Mouse (Mus musculus) hindbrain, embryonic 13.5 days (tissue): Measurements from ENCODE around the gene Exoc2. TPM values are rescaled to one million over a fixed set of nuclear protein-coding genes. Genes with fewer than 3 reads are reported as not detected.

Experiments used
- ATAC-seq: fragments of 200-750 bp; cut with Nextera tagmentation; 2 replicates; pipeline ENCODE4 v1.8.0; 2017; ENCODE audit warnings: moderate TSS enrichment; ENCODE audit not compliant: low FRiP score
- H3K27ac ChIP-seq: fragments of 300-500 bp; sonication (generic); 2 replicates; pipeline ENCODE4 v1.5.1; 2015; ENCODE audit warnings: inconsistent platforms, mild to moderate bottlenecking, moderate library complexity
- H3K27me3 ChIP-seq: fragments of 300-500 bp; sonication (generic); 2 replicates; pipeline ENCODE4 v1.6.1; 2015; ENCODE audit warnings: mild to moderate bottlenecking, inconsistent platforms
- H3K36me3 ChIP-seq: fragments of 300-500 bp; sonication (generic); 2 replicates; pipeline ENCODE4 v1.6.1; 2015; ENCODE audit warnings: mild to moderate bottlenecking, inconsistent platforms
- H3K4me1 ChIP-seq: fragments of 300-500 bp; sonication (generic); replicated peaks from 2 replicates; pipeline ENCODE4 v1.6.1; 2015; ENCODE audit warnings: inconsistent platforms
- H3K4me2 ChIP-seq: fragments of 300-500 bp; sonication (generic); 2 replicates; pipeline ENCODE4 v1.6.1; 2015; ENCODE audit warnings: inconsistent platforms, mild to moderate bottlenecking, moderate library complexity
- H3K4me3 ChIP-seq: fragments of 300-500 bp; sonication (generic); 2 replicates; pipeline ENCODE4 v1.5.1; 2015; ENCODE audit warnings: mild to moderate bottlenecking, inconsistent platforms
- H3K9ac ChIP-seq: fragments of 300-500 bp; sonication (generic); 2 replicates; pipeline ENCODE4 v1.6.1; 2015; ENCODE audit warnings: mild to moderate bottlenecking, inconsistent platforms
- H3K9me3 ChIP-seq: fragments of 300-500 bp; sonication (generic); 2 replicates; pipeline ENCODE4 v1.6.1; 2016; ENCODE audit warnings: inconsistent platforms
- WGBS: fragments of 180-500 bp; shearing (Covaris S2); methylation state at CpG from one replicate; pipeline ENCODE4 v1.1.7; 2015; 5-methylcytosine and 5-hydroxymethylcytosine counted together
- polyA plus RNA-seq: library from polyadenylated mRNA; unstranded; fragments of >200 nt; fragmentation: Nextera tagmentation; extraction: Ambion mirVana; gene quantifications from 2 replicates; pipeline ENCODE4 v1.2.1, GENCODE M21; 2015

The Exoc2 gene
- polyA plus RNA-seq, 1 experiment from 2014 or later: 48.4 TPM

- Histone ChIP-seq H3K9me3 (no peaks in the 10 kb centered on the region), H3K4me1 (no peaks in the 10 kb centered on the region), H3K27ac (no peak overlapping the region), H3K9ac (no peak overlapping the region), H3K4me3 (no peak overlapping the region), H3K27me3 (no peaks in the 10 kb centered on the region), H3K36me3 (peaks cover 46% of the 10 kb centered on the region), H3K4me2 (no peak overlapping the region)
- WGBS: 96% methylated on average over 3 of the region's 3 CpGs
- ATAC-seq: no peak
These were observed 98.1 kb downstream of the Exoc2 start for GRCm38 (mm10) chr13:30875825-30876224.

- Histone ChIP-seq H3K4me2 (no peak overlapping the region), H3K9ac (no peak overlapping the region), H3K4me3 (no peak overlapping the region), H3K4me1 (no peaks in the 10 kb centered on the region), H3K27me3 (no peaks in the 10 kb centered on the region), H3K36me3 (peaks cover 58% of the 10 kb centered on the region), H3K9me3 (no peaks in the 10 kb centered on the region), H3K27ac (no peak overlapping the region)
- 85% methylated on average over 1 of the region's 1 CpGs for WGBS
- ATAC-seq: no peak
These were observed 100.4 kb downstream of the Exoc2 start for GRCm38 (mm10) chr13:30873472-30873871.

GRCm38 (mm10) chr13:30865486-30865885, 108.4 kb downstream of the Exoc2 start:
- Histone ChIP-seq H3K36me3 (peaks cover 52% of the 10 kb centered on the region), H3K27me3 (no peaks in the 10 kb centered on the region), H3K27ac (no peak overlapping the region), H3K9ac (no peak overlapping the region), H3K4me3 (no peak overlapping the region), H3K4me1 (no peaks in the 10 kb centered on the region), H3K9me3 (no peaks in the 10 kb centered on the region), H3K4me2 (no peak overlapping the region)
- no peak for ATAC-seq

GRCm38 (mm10) chr13:30864042-30864441, 109.9 kb downstream of the Exoc2 start:
- H3K9ac ChIP-seq: no peak overlapping the region
- H3K27me3 ChIP-seq: no peaks in the 10 kb centered on the region
- 90% methylated on average over 3 of the region's 3 CpGs for WGBS
- H3K36me3 ChIP-seq: peaks cover 57% of the 10 kb centered on the region
- no peak for ATAC-seq
- no peak overlapping the region for H3K27ac ChIP-seq
- H3K9me3 ChIP-seq: no peaks in the 10 kb centered on the region
- no peak overlapping the region for H3K4me2 ChIP-seq
- no peaks in the 10 kb centered on the region for H3K4me1 ChIP-seq
- H3K4me3 ChIP-seq: no peak overlapping the region

- no peak overlapping the region for H3K4me3 ChIP-seq
- peaks cover 51% of the 10 kb centered on the region for H3K36me3 ChIP-seq
- H3K4me2 ChIP-seq: no peak overlapping the region
- H3K9me3 ChIP-seq: no peaks in the 10 kb centered on the region
- no peak overlapping the region for H3K9ac ChIP-seq
- no peak for ATAC-seq
- H3K27ac ChIP-seq: no peak overlapping the region
- no peaks in the 10 kb centered on the region for H3K27me3 ChIP-seq
- H3K4me1 ChIP-seq: no peaks in the 10 kb centered on the region
- WGBS: 93% methylated on average over 3 of the region's 3 CpGs
These were observed 115.5 kb downstream of the Exoc2 start for GRCm38 (mm10) chr13:30858421-30858820.

- Histone ChIP-seq H3K27me3 (no peaks in the 10 kb centered on the region), H3K4me3 (no peak overlapping the region), H3K9ac (no peak overlapping the region), H3K36me3 (peaks cover 14% of the 10 kb centered on the region), H3K4me2 (no peak overlapping the region), H3K9me3 (no peaks in the 10 kb centered on the region), H3K4me1 (no peaks in the 10 kb centered on the region), H3K27ac (no peak overlapping the region)
- WGBS: 80% methylated on average over 2 of the region's 2 CpGs
- no peak for ATAC-seq
These were observed 123.2 kb downstream of the Exoc2 start for GRCm38 (mm10) chr13:30850736-30851135.

- no peaks in the 10 kb centered on the region for H3K27me3 ChIP-seq
- H3K9ac ChIP-seq: no peak overlapping the region
- no peak overlapping the region for H3K27ac ChIP-seq
- H3K4me1 ChIP-seq: no peaks in the 10 kb centered on the region
- H3K4me2 ChIP-seq: no peak overlapping the region
- WGBS: 41% methylated on average over 1 of the region's 1 CpGs
- peaks cover 11% of the 10 kb centered on the region for H3K36me3 ChIP-seq
- H3K9me3 ChIP-seq: no peaks in the 10 kb centered on the region
- ATAC-seq: no peak
- no peak overlapping the region for H3K4me3 ChIP-seq
These were observed 125.9 kb downstream of the Exoc2 start for GRCm38 (mm10) chr13:30848001-30848400.

- Histone ChIP-seq H3K9me3 (no peaks in the 10 kb centered on the region), H3K27me3 (no peaks in the 10 kb centered on the region), H3K4me3 (no peak overlapping the region), H3K4me2 (no peak overlapping the region), H3K9ac (no peak overlapping the region), H3K4me1 (no peaks in the 10 kb centered on the region), H3K36me3 (peaks cover 25% of the 10 kb centered on the region), H3K27ac (no peak overlapping the region)
- 98% methylated on average over 4 of the region's 4 CpGs for WGBS
- no peak for ATAC-seq
These were observed 127.4 kb downstream of the Exoc2 start for GRCm38 (mm10) chr13:30846506-30846905.

- Histone ChIP-seq H3K27me3 (no peaks in the 10 kb centered on the region), H3K9ac (no peak overlapping the region), H3K27ac (no peak overlapping the region), H3K4me2 (no peak overlapping the region), H3K9me3 (peaks cover 4% of the 10 kb centered on the region), H3K36me3 (peaks cover 47% of the 10 kb centered on the region), H3K4me1 (no peaks in the 10 kb centered on the region), H3K4me3 (no peak overlapping the region)
- ATAC-seq: no peak
- WGBS: 87% methylated on average over 4 of the region's 4 CpGs
These were observed 130.8 kb downstream of the Exoc2 start for GRCm38 (mm10) chr13:30843049-30843448.

GRCm38 (mm10) chr13:30841843-30842242, 132.1 kb downstream of the Exoc2 start:
- no peak overlapping the region for H3K4me2 ChIP-seq
- no peak overlapping the region for H3K27ac ChIP-seq
- peaks cover 4% of the 10 kb centered on the region for H3K9me3 ChIP-seq
- no peaks in the 10 kb centered on the region for H3K4me1 ChIP-seq
- WGBS: 100% methylated on average over 2 of the region's 2 CpGs
- H3K9ac ChIP-seq: no peak overlapping the region
- no peaks in the 10 kb centered on the region for H3K27me3 ChIP-seq
- peaks cover 51% of the 10 kb centered on the region for H3K36me3 ChIP-seq
- ATAC-seq: no peak
- H3K4me3 ChIP-seq: no peak overlapping the region

GRCm38 (mm10) chr13:30841306-30841705, 132.6 kb downstream of the Exoc2 start:
- H3K4me1 ChIP-seq: no peaks in the 10 kb centered on the region
- WGBS: 83% methylated on average over 4 of the region's 4 CpGs
- peaks cover 4% of the 10 kb centered on the region for H3K9me3 ChIP-seq
- no peak overlapping the region for H3K4me3 ChIP-seq
- H3K27me3 ChIP-seq: no peaks in the 10 kb centered on the region
- no peak overlapping the region for H3K9ac ChIP-seq
- H3K36me3 ChIP-seq: peaks cover 51% of the 10 kb centered on the region
- H3K4me2 ChIP-seq: no peak overlapping the region
- H3K27ac ChIP-seq: no peak overlapping the region
- no peak for ATAC-seq

- H3K9me3 ChIP-seq: peaks cover 4% of the 10 kb centered on the region
- H3K36me3 ChIP-seq: peaks cover 51% of the 10 kb centered on the region
- WGBS: 94% methylated on average over 3 of the region's 3 CpGs
- H3K27ac ChIP-seq: no peak overlapping the region
- no peak overlapping the region for H3K4me3 ChIP-seq
- no peak for ATAC-seq
- no peak overlapping the region for H3K9ac ChIP-seq
- no peaks in the 10 kb centered on the region for H3K4me1 ChIP-seq
- no peak overlapping the region for H3K4me2 ChIP-seq
- H3K27me3 ChIP-seq: no peaks in the 10 kb centered on the region
These were observed 133.2 kb downstream of the Exoc2 start for GRCm38 (mm10) chr13:30840700-30841099.

- H3K4me2 ChIP-seq: no peak overlapping the region
- H3K36me3 ChIP-seq: peaks cover 25% of the 10 kb centered on the region
- H3K27ac ChIP-seq: no peak overlapping the region
- 88% methylated on average over 1 of the region's 1 CpGs for WGBS
- no peak overlapping the region for H3K4me3 ChIP-seq
- no peak for ATAC-seq
- H3K4me1 ChIP-seq: no peaks in the 10 kb centered on the region
- H3K9me3 ChIP-seq: peaks cover 4% of the 10 kb centered on the region
- H3K9ac ChIP-seq: no peak overlapping the region
- no peaks in the 10 kb centered on the region for H3K27me3 ChIP-seq
These were observed 137.6 kb downstream of the Exoc2 start for GRCm38 (mm10) chr13:30836342-30836741.

- H3K4me1 ChIP-seq: no peaks in the 10 kb centered on the region
- 90% methylated on average over 9 of the region's 9 CpGs for WGBS
- ATAC-seq: no peak
- H3K4me2 ChIP-seq: no peak overlapping the region
- H3K9me3 ChIP-seq: peaks cover 4% of the 10 kb centered on the region
- no peak overlapping the region for H3K27ac ChIP-seq
- H3K9ac ChIP-seq: no peak overlapping the region
- peaks cover 17% of the 10 kb centered on the region for H3K36me3 ChIP-seq
- no peaks in the 10 kb centered on the region for H3K27me3 ChIP-seq
- no peak overlapping the region for H3K4me3 ChIP-seq
These were observed 139.0 kb downstream of the Exoc2 start for GRCm38 (mm10) chr13:30834859-30835258.
